Mouse (Mus musculus): ENCODE measurements around the gene Sptssb.

DNA sequence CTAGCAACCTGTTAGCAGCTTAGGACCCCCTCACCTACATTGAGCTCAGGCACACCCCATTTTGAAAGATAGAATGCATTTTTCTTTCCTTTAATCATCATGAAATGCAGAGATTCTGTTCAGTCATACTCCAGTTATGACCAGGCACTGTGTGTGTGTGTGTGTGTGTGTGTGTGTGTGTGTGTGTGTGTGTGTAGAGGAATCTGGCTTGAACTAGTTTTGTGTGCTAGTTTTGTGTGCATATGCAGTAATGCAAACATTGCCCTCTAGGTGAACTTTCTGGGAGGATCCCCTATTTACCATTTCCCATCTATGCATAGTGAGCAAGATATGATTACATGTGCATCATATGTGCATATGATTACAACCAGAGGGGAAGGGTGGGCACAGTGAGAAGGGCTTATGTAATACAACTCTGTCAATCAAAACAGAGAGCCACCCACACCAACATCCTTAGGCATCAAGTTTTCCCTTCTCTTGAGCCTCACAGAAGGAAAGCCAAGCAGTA lies 42.2 kb upstream of the Sptssb start:
- TF ChIP-seq POLR2A (IDR thresholded peaks at IDR 0.05; ENCODE audit: low read depth, low read length) (no peak), CTCF (IDR thresholded peaks at IDR 0.05; ENCODE audit: extremely low read depth, insufficient read length, insufficient replicate concordance, low read depth, low read length) (no peak)
